Mouse (Mus musculus): ENCODE data around the gene Gm10750. TPM values are rescaled to one million over a fixed set of nuclear protein-coding genes. Genes with fewer than 3 reads are reported as not detected.
"Not testable (repeated sequence)": the region's sequence is repeated elsewhere in the genome, so short reads cannot be mapped to it uniquely, and the experiment has no call there.

Gm10750 gene
- polyA plus RNA-seq (2015; fragmentation: Nextera tagmentation; extraction: Ambion mirVana) = not detected in 2 replicates

DNA sequence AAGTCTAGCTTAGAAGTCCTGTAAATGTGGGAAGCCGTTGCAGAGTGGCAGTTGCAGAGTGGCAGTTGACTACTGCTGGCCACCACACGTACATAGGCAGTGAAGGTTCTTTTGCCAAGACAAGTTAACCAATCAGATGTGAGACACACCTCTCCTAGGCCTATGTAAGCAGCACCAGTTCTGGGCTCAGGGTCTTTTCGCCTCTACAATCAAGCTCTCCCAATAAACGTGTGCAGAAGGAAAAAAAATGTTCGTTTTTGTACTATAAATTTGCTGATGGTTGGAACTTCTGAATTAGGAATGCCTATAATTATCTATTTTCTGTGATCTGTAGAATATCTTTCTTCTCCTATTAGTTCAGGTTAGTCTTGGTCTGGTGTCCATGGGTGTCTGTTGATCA is at the start of gene Gm10750:
TSS of gene Gm10750 (minus strand) at position 101 of the 400 bp plus-strand sequence.
- H3K27me3 ChIP-seq (ENCODE audit: insufficient read depth, low read length) = not testable (repeated sequence)
- WGBS = 81% methylated on average over 5 of the region's 5 CpGs

DNA sequence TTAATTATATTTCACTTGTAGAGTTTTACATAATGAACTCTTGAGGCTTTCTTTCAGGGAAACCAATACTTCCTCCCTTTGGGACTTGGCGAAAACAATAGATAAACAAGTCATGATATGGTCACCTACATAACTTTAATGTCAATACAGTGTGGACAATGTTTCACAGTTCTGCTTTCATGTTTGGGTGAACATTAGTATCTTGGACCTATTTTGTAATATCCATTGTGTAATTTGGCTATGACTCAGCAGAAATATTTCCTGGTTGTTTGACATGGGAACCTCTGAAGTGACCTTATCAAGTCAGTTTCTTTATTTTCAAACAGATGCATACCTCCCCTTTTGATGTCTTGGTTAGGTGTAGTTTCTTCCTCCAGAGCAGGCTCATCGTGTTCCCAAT is 12.2 kb downstream of the Gm10750 start:
- DNase-seq (ENCODE audit: low spot score) = no peak
- 88% methylated on average over 2 of the region's 2 CpGs for WGBS
- Histone ChIP-seq H3K4me3 (replicated peaks; ENCODE audit: low read depth, low read length) (no peak overlapping the region), H3K4me2 (ENCODE audit: low read length) (no peak overlapping the region), H3K27ac (no peak overlapping the region), H3K9me3 (replicated peaks; ENCODE audit: low read length) (no peaks in the 10 kb centered on the region), H3K36me3 (ENCODE audit: insufficient read depth, low read length) (no peaks in the 10 kb centered on the region), H3K4me1 (replicated peaks; ENCODE audit: insufficient read depth, low read length) (no peaks in the 10 kb centered on the region), H3K27me3 (ENCODE audit: insufficient read depth, low read length) (no peaks in the 10 kb centered on the region), H3K9ac (ENCODE audit: low read depth, low read length) (no peak overlapping the region)
- TF ChIP-seq CTCF (IDR thresholded peaks at IDR 0.05; ENCODE audit: low read depth) = no peak
- no peak for ATAC-seq (replicated peaks; ENCODE audit: low FRiP score, low read depth)

More for the DNA sequence above, at the start of gene Gm10750:
- H3K9me3 ChIP-seq (replicated peaks; ENCODE audit: low read length); H3K9ac ChIP-seq (ENCODE audit: low read depth, low read length); H3K27ac ChIP-seq; H3K4me1 ChIP-seq (replicated peaks; ENCODE audit: insufficient read depth, low read length); H3K4me2 ChIP-seq (ENCODE audit: low read length); H3K36me3 ChIP-seq (ENCODE audit: insufficient read depth, low read length); ATAC-seq (replicated peaks; ENCODE audit: low FRiP score, low read depth); DNase-seq (ENCODE audit: low spot score); H3K4me3 ChIP-seq (replicated peaks; ENCODE audit: low read depth, low read length): not testable (repeated sequence)

DNA sequence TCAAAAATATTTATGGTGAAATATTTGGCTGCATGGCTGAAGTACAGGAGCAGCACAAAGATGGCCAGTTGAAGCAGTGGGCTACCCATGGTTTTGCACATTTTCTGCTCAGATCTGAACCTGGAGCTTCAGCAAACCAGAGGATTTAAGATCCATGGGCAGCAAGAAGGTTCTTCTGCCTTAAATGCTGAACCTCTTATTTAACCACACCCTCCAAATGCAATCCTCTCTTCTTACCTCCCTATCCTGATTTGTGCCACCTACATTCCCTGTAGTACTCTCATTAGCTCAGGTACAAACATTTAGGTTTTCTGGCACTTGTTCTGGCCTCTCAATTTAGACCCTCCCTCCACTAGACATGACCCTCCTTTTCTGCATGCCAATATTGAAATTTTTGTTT is 13.9 kb downstream of the Gm10750 start, which contains the start of gene Gm1330:
TSS of gene Gm1330 (minus strand) at position 101 of the 400 bp plus-strand sequence.
- no peak within 1 kb of the TSS for H3K4me2 ChIP-seq (ENCODE audit: low read length)
- no peaks in the 10 kb centered on the region for H3K36me3 ChIP-seq (ENCODE audit: insufficient read depth, low read length)
- H3K9ac ChIP-seq (ENCODE audit: low read depth, low read length) = no peak within 1 kb of the TSS
- H3K9me3 ChIP-seq (replicated peaks; ENCODE audit: low read length) = no peaks in the 10 kb centered on the region
- ATAC-seq (replicated peaks; ENCODE audit: low FRiP score, low read depth) (no peak), DNase-seq (ENCODE audit: low spot score) (no peak)
- H3K27ac ChIP-seq = no peak within 1 kb of the TSS
- no peaks in the 10 kb centered on the region for H3K4me1 ChIP-seq (replicated peaks; ENCODE audit: insufficient read depth, low read length)
- no peak within 1 kb of the TSS for H3K4me3 ChIP-seq (replicated peaks; ENCODE audit: low read depth, low read length)
- no peak for TF ChIP-seq CTCF (IDR thresholded peaks at IDR 0.05; ENCODE audit: low read depth)
- no peaks in the 10 kb centered on the region for H3K27me3 ChIP-seq (ENCODE audit: insufficient read depth, low read length)

DNA sequence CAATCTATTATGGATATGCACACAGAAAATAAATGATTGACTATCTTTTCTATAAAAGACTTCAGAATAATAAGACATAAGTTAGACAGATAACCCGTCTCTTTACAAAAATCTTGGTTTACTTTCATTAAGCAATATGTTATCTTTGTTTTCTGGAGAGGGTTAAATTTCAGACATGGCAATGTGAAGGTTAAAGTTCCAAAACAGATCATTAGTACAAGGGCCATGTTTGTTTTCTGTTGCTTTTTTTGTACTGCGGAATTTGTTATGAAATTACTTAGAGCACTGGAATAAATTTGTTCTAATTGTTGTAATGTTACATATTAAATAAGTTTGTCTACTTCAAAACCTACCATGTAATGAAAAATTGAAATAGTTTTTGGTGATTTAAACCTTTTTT is 21.9 kb downstream of the Gm10750 start:
- no peak overlapping the region for H3K27ac ChIP-seq
- H3K4me3 ChIP-seq (replicated peaks; ENCODE audit: low read depth, low read length) = no peak overlapping the region
- no peaks in the 10 kb centered on the region for H3K4me1 ChIP-seq (replicated peaks; ENCODE audit: insufficient read depth, low read length)
- H3K27me3 ChIP-seq (ENCODE audit: insufficient read depth, low read length) = no peaks in the 10 kb centered on the region
- no peak for TF ChIP-seq CTCF (IDR thresholded peaks at IDR 0.05; ENCODE audit: low read depth)
- H3K9me3 ChIP-seq (replicated peaks; ENCODE audit: low read length) = no peaks in the 10 kb centered on the region
- H3K4me2 ChIP-seq (ENCODE audit: low read length) = no peak overlapping the region
- DNase-seq (ENCODE audit: low spot score) (no peak), ATAC-seq (replicated peaks; ENCODE audit: low FRiP score, low read depth) (no peak)
- H3K9ac ChIP-seq (ENCODE audit: low read depth, low read length) = no peak overlapping the region
- H3K36me3 ChIP-seq (ENCODE audit: insufficient read depth, low read length) = no peaks in the 10 kb centered on the region
- WGBS = 87% methylated on average over 2 of the region's 2 CpGs

Other genes with a start within 250 kb of the Gm10750 start
- not detected in 2 replicates for gene Cst11, start 245.7 kb downstream of the Gm10750 start, polyA plus RNA-seq (2015; fragmentation: Nextera tagmentation; extraction: Ambion mirVana)
- gene 8030411F24Rik, start 235.2 kb downstream of the Gm10750 start, polyA plus RNA-seq (2015; fragmentation: Nextera tagmentation; extraction: Ambion mirVana) = not detected in 2 replicates
- gene Cst12, start 227.9 kb downstream of the Gm10750 start, polyA plus RNA-seq (2015; fragmentation: Nextera tagmentation; extraction: Ambion mirVana) = not detected in 2 replicates
- gene Cst8, start 218.5 kb downstream of the Gm10750 start, polyA plus RNA-seq (2015; fragmentation: Nextera tagmentation; extraction: Ambion mirVana) = not detected in 2 replicates
- not detected in 2 replicates for gene Cst13, start 197.2 kb downstream of the Gm10750 start, polyA plus RNA-seq (2015; fragmentation: Nextera tagmentation; extraction: Ambion mirVana)
- gene Cst9, start 182.1 kb downstream of the Gm10750 start, polyA plus RNA-seq (2015; fragmentation: Nextera tagmentation; extraction: Ambion mirVana) = not detected in 2 replicates
- gene 9230104L09Rik, start 152.2 kb downstream of the Gm10750 start, polyA plus RNA-seq (2015; fragmentation: Nextera tagmentation; extraction: Ambion mirVana) = not detected in 2 replicates
- 545 and 617 TPM in 2 replicates for gene Cst3, start 141.5 kb downstream of the Gm10750 start, polyA plus RNA-seq (2015; fragmentation: Nextera tagmentation; extraction: Ambion mirVana)
- gene Gm1330, start 14.0 kb downstream of the Gm10750 start, polyA plus RNA-seq (2015; fragmentation: Nextera tagmentation; extraction: Ambion mirVana) = not detected in 2 replicates

Measured in kidney, postnatal 0 days (tissue).